Mouse (Mus musculus): ENCODE data around the gene Zbtb40. TPM values are rescaled to one million over a fixed set of nuclear protein-coding genes. Genes with fewer than 3 reads are reported as not detected.

Gene Zbtb40
- 0.61 TPM for polyA plus RNA-seq (2014; fragmentation: Illumina TruSeq; extraction: RNeasy Lipid Tissue Mini Kit (QIAGEN cat#74804); ENCODE audit: low read depth, low replicate concordance)

DNA sequence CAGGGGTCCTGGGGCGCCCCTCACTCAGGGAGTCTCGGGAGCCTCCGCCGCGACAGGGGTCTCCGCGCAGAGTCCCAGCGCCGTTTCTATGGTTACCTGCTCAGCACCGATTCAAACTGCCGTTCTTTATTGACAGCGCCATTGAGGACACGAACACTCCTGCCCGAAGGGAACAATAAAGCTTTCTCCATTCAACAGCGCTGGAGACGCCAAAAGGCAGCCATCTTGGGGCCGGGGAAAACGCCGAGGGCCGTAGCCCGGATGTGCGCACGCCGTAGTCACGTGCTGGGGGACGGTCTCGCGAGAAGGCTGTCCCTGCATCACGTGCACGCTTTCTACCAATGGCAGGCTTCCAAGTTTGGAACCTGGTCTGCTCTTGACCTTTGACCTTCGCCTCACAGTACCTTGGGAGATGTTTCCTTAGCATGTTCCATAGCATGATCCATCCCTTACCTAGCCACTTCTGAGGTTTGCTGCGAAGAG lies at the start of gene Zbtb40:
Zbtb40 (minus strand) TSS at position 252 of the 483 bp plus-strand sequence.

DNA sequence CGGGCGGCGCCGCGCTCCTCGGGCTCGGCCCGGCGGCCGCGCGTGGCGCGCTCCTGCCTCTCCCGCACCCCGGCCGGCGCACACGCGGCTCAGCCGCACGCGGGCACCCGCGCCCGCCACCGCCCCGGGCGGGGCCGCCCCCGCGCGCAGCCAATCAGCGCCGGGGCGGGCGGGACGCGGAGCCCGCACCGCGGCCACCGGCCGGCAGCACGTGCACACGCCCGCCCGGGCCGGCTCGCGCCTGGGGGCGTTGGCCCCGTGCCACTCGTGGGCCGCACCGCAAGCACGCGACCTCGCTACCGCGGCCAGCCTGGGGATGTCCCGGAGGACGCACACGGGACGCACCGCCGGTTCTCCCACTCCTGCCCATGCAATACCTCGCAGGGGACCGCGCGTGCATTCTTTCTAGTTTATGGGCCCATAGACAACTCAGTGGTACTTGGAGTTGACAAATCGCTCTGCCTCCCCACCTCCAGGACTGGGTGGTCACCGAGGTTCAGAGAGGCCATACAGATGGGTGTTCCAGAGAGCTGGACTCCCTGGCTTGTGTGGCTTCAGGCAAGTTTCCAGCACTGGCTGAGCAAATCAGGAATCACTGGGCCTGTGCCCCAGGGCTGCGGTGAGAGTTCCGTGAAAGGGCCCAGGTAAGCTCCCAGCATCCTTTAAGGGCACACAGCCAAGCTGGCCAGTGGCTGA lies 91.7 kb downstream of the Zbtb40 start, which contains the start of gene Epha8:
Epha8 (minus strand) TSS at position 66 of the 696 bp plus-strand sequence.

Other genes with a start within 250 kb of the Zbtb40 start
- gene Ephb2, start 212.8 kb downstream of the Zbtb40 start, polyA plus RNA-seq (2014; fragmentation: Illumina TruSeq; extraction: RNeasy Lipid Tissue Mini Kit (QIAGEN cat#74804); ENCODE audit: low read depth, low replicate concordance), result 0.69 TPM
- gene C1qb, start 162.6 kb downstream of the Zbtb40 start, polyA plus RNA-seq (2014; fragmentation: Illumina TruSeq; extraction: RNeasy Lipid Tissue Mini Kit (QIAGEN cat#74804); ENCODE audit: low read depth, low replicate concordance), result 0.57 TPM
- gene C1qc, start 155.7 kb downstream of the Zbtb40 start, polyA plus RNA-seq (2014; fragmentation: Illumina TruSeq; extraction: RNeasy Lipid Tissue Mini Kit (QIAGEN cat#74804); ENCODE audit: low read depth, low replicate concordance), result 0.77 TPM
- gene C1qa, start 150.0 kb downstream of the Zbtb40 start, polyA plus RNA-seq (2014; fragmentation: Illumina TruSeq; extraction: RNeasy Lipid Tissue Mini Kit (QIAGEN cat#74804); ENCODE audit: low read depth, low replicate concordance), result 1.5 TPM
- not detected for gene Epha8, start 92.0 kb downstream of the Zbtb40 start, polyA plus RNA-seq (2014; fragmentation: Illumina TruSeq; extraction: RNeasy Lipid Tissue Mini Kit (QIAGEN cat#74804); ENCODE audit: low read depth, low replicate concordance)
- 0.16 TPM for gene Wnt4, start 228.7 kb upstream of the Zbtb40 start, polyA plus RNA-seq (2014; fragmentation: Illumina TruSeq; extraction: RNeasy Lipid Tissue Mini Kit (QIAGEN cat#74804); ENCODE audit: low read depth, low replicate concordance)

Data from kidney, adult 10 weeks (tissue).